Mouse (Mus musculus) limb, embryonic 15.5 days (tissue): ENCODE results near the gene Socs7. TPM values are rescaled to one million over a fixed set of nuclear protein-coding genes. Genes with fewer than 3 reads are reported as not detected.

ENCODE experiments used
- ATAC-seq: fragments of 200-750 bp; cut with Nextera tagmentation; 2 replicates; pipeline ENCODE4 v1.8.0; 2017; ENCODE audit warnings: low read depth, moderate TSS enrichment; ENCODE audit not compliant: insufficient number of reproducible peaks, low FRiP score, low TSS enrichment
- H3K27ac ChIP-seq: fragments of 300-500 bp; sonication (generic); 2 replicates; pipeline ENCODE4 v1.5.1; 2015; ENCODE audit warnings: moderate library complexity, mild to moderate bottlenecking, inconsistent platforms
- H3K27me3 ChIP-seq: fragments of 300-500 bp; sonication (generic); 2 replicates; pipeline ENCODE4 v1.6.1; 2015; ENCODE audit warnings: inconsistent platforms
- H3K36me3 ChIP-seq: fragments of 300-500 bp; sonication (generic); 2 replicates; pipeline ENCODE4 v1.6.1; 2015; ENCODE audit warnings: inconsistent platforms
- H3K4me1 ChIP-seq: fragments of 300-500 bp; sonication (generic); 2 replicates; pipeline ENCODE4 v1.6.1; 2015; ENCODE audit warnings: inconsistent platforms
- H3K4me2 ChIP-seq: fragments of 300-500 bp; sonication (generic); 2 replicates; pipeline ENCODE4 v1.6.1; 2015; ENCODE audit warnings: mild to moderate bottlenecking, inconsistent platforms
- H3K4me3 ChIP-seq: fragments of 300-500 bp; sonication (generic); 2 replicates; pipeline ENCODE4 v1.5.1; 2015; ENCODE audit warnings: mild to moderate bottlenecking, inconsistent platforms
- H3K9ac ChIP-seq: fragments of 300-500 bp; sonication (generic); 2 replicates; pipeline ENCODE4 v1.6.1; 2015; ENCODE audit warnings: inconsistent platforms
- H3K9me3 ChIP-seq: fragments of 300-500 bp; sonication (generic); 2 replicates; pipeline ENCODE4 v1.6.1; 2016; ENCODE audit warnings: inconsistent platforms
- WGBS: fragments of 180-500 bp; shearing (Covaris S2); methylation state at CpG from one replicate; pipeline ENCODE4 v1.1.7; 2015; 5-methylcytosine and 5-hydroxymethylcytosine counted together
- polyA plus RNA-seq: library from polyadenylated mRNA; unstranded; fragments of >200 nt; fragmentation: Nextera tagmentation; extraction: Ambion mirVana; gene quantifications from 2 replicates; pipeline ENCODE4 v1.2.1, GENCODE M21; 2015

The Socs7 gene
- polyA plus RNA-seq, 1 experiment from 2014 or later = 4.4 TPM

- H3K36me3 ChIP-seq = 0 out of 2 replicates have a peak, but pooled peaks cover 5% of the 10 kb centered on the region
- H3K27me3 ChIP-seq = no peaks in the 10 kb centered on the region
- no peak overlapping the region for H3K4me3 ChIP-seq
These were observed 6.2 kb downstream of the Socs7 start for GRCm38 (mm10) chr11:97368501-97368900.

GRCm38 (mm10) chr11:97370329-97371091 lies 8.2 kb downstream of the Socs7 start:
- H3K9ac ChIP-seq = no peak overlapping the region
- no peak overlapping the region for H3K4me2 ChIP-seq
- no peak for ATAC-seq
- H3K27me3 ChIP-seq = no peaks in the 10 kb centered on the region
- no peaks in the 10 kb centered on the region for H3K9me3 ChIP-seq
- no peak overlapping the region for H3K4me3 ChIP-seq
- 55% methylated on average over 7 of the region's 7 CpGs for WGBS
- H3K36me3 ChIP-seq = peaks cover 15% of the 10 kb centered on the region; the same call in 1 of the 2 replicates
- peak overlapping the region; percentile 14; the same call in 1 of the 2 replicates for H3K27ac ChIP-seq
- H3K4me1 ChIP-seq = peaks cover 35% of the 10 kb centered on the region

More at GRCm38 (mm10) chr11:97368501-97368900, 6.2 kb downstream of the Socs7 start:
- no peak overlapping the region for H3K27ac ChIP-seq
- no peak overlapping the region for H3K9ac ChIP-seq
- no peak overlapping the region for H3K4me2 ChIP-seq
- ATAC-seq = no peak
- 63% methylated on average over 5 of the region's 5 CpGs for WGBS
- H3K9me3 ChIP-seq = no peaks in the 10 kb centered on the region
- H3K4me1 ChIP-seq = peaks cover 55% of the 10 kb centered on the region

GRCm38 (mm10) chr11:97372159-97372864 lies 10.0 kb downstream of the Socs7 start:
- H3K9ac ChIP-seq = no peak overlapping the region
- H3K4me1 ChIP-seq = peaks cover 26% of the 10 kb centered on the region
- peak overlapping the region; percentile 47 for H3K27ac ChIP-seq
- H3K27me3 ChIP-seq = no peaks in the 10 kb centered on the region
- H3K4me3 ChIP-seq = no peak overlapping the region
- H3K4me2 ChIP-seq = no peak overlapping the region
- H3K36me3 ChIP-seq = peaks cover 30% of the 10 kb centered on the region
- WGBS = 72% methylated on average over 6 of the region's 6 CpGs
- ATAC-seq = no peak
- H3K9me3 ChIP-seq = no peaks in the 10 kb centered on the region

- Histone ChIP-seq H3K36me3 (peaks cover 35% of the 10 kb centered on the region), H3K27me3 (no peaks in the 10 kb centered on the region), H3K4me3 (no peak overlapping the region), H3K27ac (0 out of 2 replicates have a peak overlapping the region, but pooled peaks have one; percentile 22), H3K4me2 (no peak overlapping the region), H3K4me1 (peaks cover 18% of the 10 kb centered on the region), H3K9ac (no peak overlapping the region), H3K9me3 (no peaks in the 10 kb centered on the region)
- WGBS = 57% methylated on average over 2 of the region's 2 CpGs
- ATAC-seq = no peak
These were observed 11.1 kb downstream of the Socs7 start for GRCm38 (mm10) chr11:97373402-97373801.

GRCm38 (mm10) chr11:97380036-97380435 lies 17.7 kb downstream of the Socs7 start:
- H3K27ac ChIP-seq = no peak overlapping the region
- WGBS = 77% methylated on average over 3 of the region's 3 CpGs
- H3K36me3 ChIP-seq = peaks cover 64% of the 10 kb centered on the region
- H3K9me3 ChIP-seq = no peaks in the 10 kb centered on the region
- H3K4me3 ChIP-seq = no peak overlapping the region
- no peaks in the 10 kb centered on the region for H3K4me1 ChIP-seq
- H3K9ac ChIP-seq = no peak overlapping the region
- H3K27me3 ChIP-seq = no peaks in the 10 kb centered on the region
- H3K4me2 ChIP-seq = no peak overlapping the region
- no peak for ATAC-seq

GRCm38 (mm10) chr11:97383017-97383416 lies 20.7 kb downstream of the Socs7 start:
- Histone ChIP-seq H3K4me1 (no peaks in the 10 kb centered on the region), H3K36me3 (peaks cover 61% of the 10 kb centered on the region), H3K27me3 (no peaks in the 10 kb centered on the region), H3K27ac (no peak overlapping the region), H3K9ac (no peak overlapping the region), H3K4me3 (no peak overlapping the region), H3K9me3 (no peaks in the 10 kb centered on the region), H3K4me2 (no peak overlapping the region)
- ATAC-seq = no peak
- WGBS = 97% methylated on average over 2 of the region's 2 CpGs

GRCm38 (mm10) chr11:97383764-97384163 lies 21.4 kb downstream of the Socs7 start:
- H3K4me1 ChIP-seq = no peaks in the 10 kb centered on the region
- no peak overlapping the region for H3K27ac ChIP-seq
- no peaks in the 10 kb centered on the region for H3K9me3 ChIP-seq
- peaks cover 58% of the 10 kb centered on the region for H3K36me3 ChIP-seq
- H3K4me3 ChIP-seq = no peak overlapping the region
- no peak overlapping the region for H3K4me2 ChIP-seq
- no peak for ATAC-seq
- H3K9ac ChIP-seq = no peak overlapping the region
- H3K27me3 ChIP-seq = no peaks in the 10 kb centered on the region
- 64% methylated on average over 2 of the region's 2 CpGs for WGBS

- no peak overlapping the region for H3K9ac ChIP-seq
- H3K27ac ChIP-seq = no peak overlapping the region
- peaks cover 79% of the 10 kb centered on the region for H3K36me3 ChIP-seq
- no peak overlapping the region for H3K4me2 ChIP-seq
- H3K4me1 ChIP-seq = peaks cover 7% of the 10 kb centered on the region; the same call in 1 of the 2 replicates
- no peaks in the 10 kb centered on the region for H3K9me3 ChIP-seq
- ATAC-seq = no peak
- H3K27me3 ChIP-seq = no peaks in the 10 kb centered on the region
- no peak overlapping the region for H3K4me3 ChIP-seq
- 92% methylated on average over 2 of the region's 2 CpGs for WGBS
These were observed 25.5 kb downstream of the Socs7 start for GRCm38 (mm10) chr11:97387811-97388210.

GRCm38 (mm10) chr11:97389127-97389526 lies 26.8 kb downstream of the Socs7 start:
- no peak overlapping the region for H3K4me2 ChIP-seq
- H3K27me3 ChIP-seq = no peaks in the 10 kb centered on the region
- H3K4me3 ChIP-seq = no peak overlapping the region
- no peak overlapping the region for H3K27ac ChIP-seq
- H3K9ac ChIP-seq = no peak overlapping the region
- H3K4me1 ChIP-seq = peaks cover 7% of the 10 kb centered on the region; the same call in 1 of the 2 replicates
- no peak for ATAC-seq
- 86% methylated on average over 8 of the region's 8 CpGs for WGBS
- no peaks in the 10 kb centered on the region for H3K9me3 ChIP-seq
- H3K36me3 ChIP-seq = peaks cover 80% of the 10 kb centered on the region

GRCm38 (mm10) chr11:97393658-97394057 lies 31.3 kb downstream of the Socs7 start:
- Histone ChIP-seq H3K27me3 (no peaks in the 10 kb centered on the region), H3K4me1 (peaks cover 7% of the 10 kb centered on the region; the same call in 1 of the 2 replicates), H3K4me3 (no peak overlapping the region), H3K36me3 (peaks cover 77% of the 10 kb centered on the region), H3K9ac (no peak overlapping the region), H3K27ac (no peak overlapping the region), H3K9me3 (no peaks in the 10 kb centered on the region), H3K4me2 (no peak overlapping the region)
- 69% methylated on average over 11 of the region's 11 CpGs for WGBS
- ATAC-seq = no peak

- Histone ChIP-seq H3K9me3 (no peaks in the 10 kb centered on the region), H3K4me1 (peaks cover 7% of the 10 kb centered on the region; the same call in 1 of the 2 replicates), H3K36me3 (peaks cover 72% of the 10 kb centered on the region), H3K27ac (no peak overlapping the region), H3K4me2 (no peak overlapping the region), H3K9ac (no peak overlapping the region), H3K27me3 (no peaks in the 10 kb centered on the region), H3K4me3 (no peak overlapping the region)
- no peak for ATAC-seq
- 78% methylated on average over 11 of the region's 11 CpGs for WGBS
These were observed 31.8 kb downstream of the Socs7 start for GRCm38 (mm10) chr11:97394146-97394545.

GRCm38 (mm10) chr11:97398506-97398905 lies 36.2 kb downstream of the Socs7 start:
- WGBS = 78% methylated on average over 2 of the region's 2 CpGs
- no peak overlapping the region for H3K27ac ChIP-seq

More at GRCm38 (mm10) chr11:97398506-97398905, 36.2 kb downstream of the Socs7 start:
- H3K4me1 ChIP-seq = peaks cover 19% of the 10 kb centered on the region
- H3K36me3 ChIP-seq = peaks cover 32% of the 10 kb centered on the region
- H3K4me3 ChIP-seq = no peak overlapping the region
- H3K9me3 ChIP-seq = no peaks in the 10 kb centered on the region
- H3K9ac ChIP-seq = no peak overlapping the region
- H3K27me3 ChIP-seq = peaks cover 6% of the 10 kb centered on the region; the same call in 1 of the 2 replicates
- ATAC-seq = no peak
- no peak overlapping the region for H3K4me2 ChIP-seq
